Mouse (Mus musculus): ENCODE results near the gene Brap. TPM values are rescaled to one million over a fixed set of nuclear protein-coding genes. Genes with fewer than 3 reads are reported as not detected.
"Not testable (repeated sequence)": the region's sequence is repeated elsewhere in the genome, so short reads cannot be mapped to it uniquely, and the experiment has no call there.

The Brap gene
- polyA plus RNA-seq, 1 experiment from 2014 or later = 30.6 TPM

DNA sequence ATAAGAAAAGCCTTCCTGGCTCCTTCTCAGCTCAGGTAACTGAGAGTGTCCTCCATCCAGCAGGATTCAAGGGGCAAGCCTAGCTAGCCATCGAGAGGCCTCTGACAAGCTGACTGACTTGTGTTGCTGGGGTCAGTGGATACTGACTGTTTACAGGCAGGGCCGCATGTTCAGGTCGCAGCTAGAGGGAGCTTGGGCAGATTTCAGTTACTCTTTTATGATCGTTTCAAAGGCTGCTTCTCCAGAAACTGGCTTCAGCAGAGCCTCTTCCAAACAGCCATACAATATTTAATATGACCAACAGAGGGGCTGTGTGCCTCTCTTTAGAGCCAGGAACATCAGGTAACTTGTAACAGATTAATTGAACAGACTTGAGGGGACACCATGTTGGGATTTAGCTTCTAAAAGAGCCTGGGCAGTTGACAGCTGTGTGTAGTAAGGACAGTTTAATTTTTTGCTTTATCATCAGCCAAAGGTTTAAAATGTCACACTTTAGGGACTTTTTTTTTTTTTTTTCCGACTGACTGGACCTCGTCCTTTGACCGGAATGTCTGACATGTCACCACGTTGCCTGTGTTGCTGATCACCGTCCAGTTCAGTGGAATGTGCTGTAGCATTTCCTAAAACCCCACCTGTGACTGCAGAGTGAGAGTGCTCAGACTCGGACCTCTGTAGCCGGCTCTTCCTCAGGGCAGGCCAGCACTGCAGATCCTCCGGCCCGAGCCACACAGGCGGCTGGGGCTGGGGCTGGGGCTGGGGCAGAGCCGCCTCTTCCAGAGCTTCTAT, 25.9 kb downstream of the Brap start:
- Histone ChIP-seq H3K9me3 (ENCODE audit: control insufficient read depth) (no peaks in the 10 kb centered on the region), H3K27me3 (replicated peaks; ENCODE audit: control insufficient read depth, insufficient read depth, low read length) (no peaks in the 10 kb centered on the region), H3K9ac (ENCODE audit: low read depth, low read length) (0 out of 2 replicates have a peak overlapping the region, but pooled peaks have one; percentile 7), H3K4me1 (replicated peaks; ENCODE audit: control insufficient read depth, insufficient read depth, low read length) (no peaks in the 10 kb centered on the region), H3K36me3 (ENCODE audit: control insufficient read depth, insufficient read depth) (peaks cover 64% of the 10 kb centered on the region), H3K4me2 (replicated peaks; ENCODE audit: low read depth) (no peak overlapping the region), H3K27ac (ENCODE audit: low read depth, low read length) (peak overlapping the region; percentile 70), H3K4me3 (ENCODE audit: low read depth, low read length) (no peak overlapping the region)
- 61% methylated on average over 15 of the region's 15 CpGs for WGBS
- ATAC-seq = peak; percentile 74
- TF ChIP-seq CTCF (IDR thresholded peaks at IDR 0.05; ENCODE audit: low read depth) = peak; percentile 58

DNA sequence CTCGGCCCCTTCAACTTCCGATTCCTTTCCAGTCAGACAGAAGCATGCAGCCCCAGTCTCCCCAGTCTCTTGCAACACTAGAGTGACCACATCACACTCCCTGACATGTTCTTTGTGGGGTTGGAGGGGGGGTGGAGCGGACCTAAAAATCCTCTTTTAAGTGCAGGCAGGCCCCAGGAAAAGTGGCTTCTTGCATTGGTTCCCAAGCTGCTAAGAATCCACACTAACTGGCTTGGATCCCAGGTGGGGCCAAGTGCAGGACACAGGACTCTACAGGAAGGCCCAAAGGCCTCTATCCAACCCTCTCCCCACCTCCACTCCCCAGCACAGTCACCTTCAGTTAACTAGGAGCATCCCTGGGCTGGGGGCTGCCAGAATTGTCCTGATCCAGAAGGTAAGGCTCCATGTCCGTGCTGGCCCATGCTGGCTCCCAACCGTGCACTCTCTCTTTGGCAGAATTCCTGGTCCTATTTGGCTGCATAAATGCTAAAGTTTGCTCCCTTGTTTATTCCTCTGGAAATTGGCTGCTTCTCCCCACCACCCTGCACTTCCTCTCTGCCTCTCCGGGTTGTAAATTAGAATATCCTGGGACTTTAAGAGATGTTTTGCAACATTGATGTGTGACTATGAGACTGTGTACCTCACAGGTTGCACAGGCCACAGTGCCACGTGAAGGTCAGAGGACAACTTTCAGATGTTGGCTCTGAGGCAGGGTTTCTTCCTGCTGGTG, 30.3 kb downstream of the Brap start:
- H3K36me3 ChIP-seq (ENCODE audit: control insufficient read depth, insufficient read depth) = peaks cover 21% of the 10 kb centered on the region; the same call in 1 of the 2 replicates
- ATAC-seq = peak; percentile 61
- H3K27me3 ChIP-seq (replicated peaks; ENCODE audit: control insufficient read depth, insufficient read depth, low read length) = no peaks in the 10 kb centered on the region
- H3K4me1 ChIP-seq (replicated peaks; ENCODE audit: control insufficient read depth, insufficient read depth, low read length) = no peaks in the 10 kb centered on the region
- H3K9me3 ChIP-seq (ENCODE audit: control insufficient read depth) = no peaks in the 10 kb centered on the region
- 57% methylated on average over 7 of the region's 7 CpGs for WGBS
- peak overlapping the region; percentile 66 for H3K27ac ChIP-seq (ENCODE audit: low read depth, low read length)
- no peak for TF ChIP-seq CTCF (IDR thresholded peaks at IDR 0.05; ENCODE audit: low read depth)
- no peak overlapping the region for H3K9ac ChIP-seq (ENCODE audit: low read depth, low read length)
- peak overlapping the region; percentile 13; the same call in 1 of the 2 replicates for H3K4me2 ChIP-seq (replicated peaks; ENCODE audit: low read depth)
- H3K4me3 ChIP-seq (ENCODE audit: low read depth, low read length) = no peak overlapping the region

DNA sequence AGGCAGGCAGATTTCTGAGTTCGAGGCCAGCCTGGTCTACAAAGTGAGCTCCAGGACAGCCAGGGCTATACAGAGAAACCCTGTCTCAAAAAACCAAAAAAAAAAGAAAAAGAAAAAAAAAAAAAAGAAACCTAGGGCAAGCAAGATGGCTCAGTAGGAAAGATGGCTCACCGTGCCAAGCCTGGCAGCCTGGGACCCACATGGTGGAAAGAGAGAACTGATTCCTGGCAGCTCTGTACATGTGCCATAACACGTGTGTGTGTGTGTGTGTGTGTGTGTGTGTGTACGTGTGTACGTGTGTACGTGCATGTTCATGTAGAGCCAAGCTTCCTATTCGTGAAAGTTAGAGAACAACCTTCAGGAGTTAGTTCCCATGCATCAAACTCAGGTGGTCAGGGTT, 31.1 kb downstream of the Brap start:
- H3K4me2 ChIP-seq (replicated peaks; ENCODE audit: low read depth); H3K9me3 ChIP-seq (ENCODE audit: control insufficient read depth); H3K4me1 ChIP-seq (replicated peaks; ENCODE audit: control insufficient read depth, insufficient read depth, low read length); H3K9ac ChIP-seq (ENCODE audit: low read depth, low read length); H3K27me3 ChIP-seq (replicated peaks; ENCODE audit: control insufficient read depth, insufficient read depth, low read length); ATAC-seq; H3K4me3 ChIP-seq (ENCODE audit: low read depth, low read length): not testable (repeated sequence)
- Histone ChIP-seq H3K27ac (ENCODE audit: low read depth, low read length) (peak overlapping the region; percentile 66; the same call in 1 of the 2 replicates), H3K36me3 (ENCODE audit: control insufficient read depth, insufficient read depth) (peaks cover 14% of the 10 kb centered on the region; the same call in 1 of the 2 replicates)
- 93% methylated on average over 7 of the region's 7 CpGs for WGBS

- Histone ChIP-seq H3K9me3 (ENCODE audit: control insufficient read depth) (no peaks in the 10 kb centered on the region), H3K4me1 (replicated peaks; ENCODE audit: control insufficient read depth, insufficient read depth, low read length) (no peaks in the 10 kb centered on the region), H3K36me3 (ENCODE audit: control insufficient read depth, insufficient read depth) (no peaks in the 10 kb centered on the region), H3K4me2 (replicated peaks; ENCODE audit: low read depth) (no peak overlapping the region), H3K27ac (ENCODE audit: low read depth, low read length) (no peak overlapping the region), H3K4me3 (ENCODE audit: low read depth, low read length) (no peak overlapping the region), H3K27me3 (replicated peaks; ENCODE audit: control insufficient read depth, insufficient read depth, low read length) (no peaks in the 10 kb centered on the region), H3K9ac (ENCODE audit: low read depth, low read length) (no peak overlapping the region)
- WGBS = 79% methylated on average over 4 of the region's 4 CpGs
- no peak for TF ChIP-seq CTCF (IDR thresholded peaks at IDR 0.05; ENCODE audit: low read depth)
- no peak for ATAC-seq
These were observed 32.5 kb downstream of the Brap start for GRCm38 (mm10) chr5:121692897-121693296.

GRCm38 (mm10) chr5:121696761-121697160, 36.4 kb downstream of the Brap start:
- Histone ChIP-seq H3K4me1 (replicated peaks; ENCODE audit: control insufficient read depth, insufficient read depth, low read length) (no peaks in the 10 kb centered on the region), H3K4me3 (ENCODE audit: low read depth, low read length) (no peak overlapping the region), H3K27me3 (replicated peaks; ENCODE audit: control insufficient read depth, insufficient read depth, low read length) (no peaks in the 10 kb centered on the region), H3K36me3 (ENCODE audit: control insufficient read depth, insufficient read depth) (no peaks in the 10 kb centered on the region), H3K27ac (ENCODE audit: low read depth, low read length) (no peak overlapping the region), H3K9me3 (ENCODE audit: control insufficient read depth) (no peaks in the 10 kb centered on the region), H3K9ac (ENCODE audit: low read depth, low read length) (no peak overlapping the region), H3K4me2 (replicated peaks; ENCODE audit: low read depth) (no peak overlapping the region)
- ATAC-seq = no peak
- WGBS = 68% methylated on average over 6 of the region's 6 CpGs
- no peak for TF ChIP-seq CTCF (IDR thresholded peaks at IDR 0.05; ENCODE audit: low read depth)

DNA sequence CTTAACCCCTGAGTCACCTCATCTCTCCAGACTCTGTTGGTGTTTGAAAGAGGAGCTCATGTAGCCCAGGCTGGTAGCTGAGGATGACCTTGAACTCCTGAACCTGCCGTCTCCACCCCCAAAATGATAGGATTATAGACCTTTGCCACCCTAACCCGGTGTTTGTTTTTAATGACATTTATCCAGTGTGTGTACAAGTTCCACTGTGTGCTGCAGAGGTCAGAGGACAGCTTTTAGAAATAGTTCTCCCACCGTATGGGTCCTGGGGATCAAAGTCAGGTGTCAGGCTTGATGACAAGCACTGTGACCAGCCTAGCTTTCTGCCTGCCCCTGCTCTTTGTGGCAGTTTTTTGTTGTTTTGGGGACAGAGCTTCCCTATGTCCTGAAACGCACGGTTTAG, 39.5 kb downstream of the Brap start:
- Histone ChIP-seq H3K9ac (ENCODE audit: low read depth, low read length) (no peak overlapping the region), H3K27me3 (replicated peaks; ENCODE audit: control insufficient read depth, insufficient read depth, low read length) (no peaks in the 10 kb centered on the region), H3K4me3 (ENCODE audit: low read depth, low read length) (no peak overlapping the region), H3K36me3 (ENCODE audit: control insufficient read depth, insufficient read depth) (no peaks in the 10 kb centered on the region), H3K4me1 (replicated peaks; ENCODE audit: control insufficient read depth, insufficient read depth, low read length) (no peaks in the 10 kb centered on the region), H3K27ac (ENCODE audit: low read depth, low read length) (no peak overlapping the region), H3K4me2 (replicated peaks; ENCODE audit: low read depth) (no peak overlapping the region), H3K9me3 (ENCODE audit: control insufficient read depth) (no peaks in the 10 kb centered on the region)
- WGBS = 35% methylated on average over 5 of the region's 5 CpGs
- ATAC-seq = no peak
- no peak for TF ChIP-seq CTCF (IDR thresholded peaks at IDR 0.05; ENCODE audit: low read depth)

Data from intestine, postnatal 0 days (tissue).